Mouse (Mus musculus) adrenal gland, adult (tissue): ENCODE measurements around the gene Krt32.

Experiments
- DNase-seq, 2 experiments: peaks; one replicate each; pipeline ENCODE4 v3.0.0; 2022 to 2023; ENCODE audit warnings: low spot score in 1 of 2; ENCODE audit not compliant: inconsistent age in 2 of 2

The Krt32 gene

DNA sequence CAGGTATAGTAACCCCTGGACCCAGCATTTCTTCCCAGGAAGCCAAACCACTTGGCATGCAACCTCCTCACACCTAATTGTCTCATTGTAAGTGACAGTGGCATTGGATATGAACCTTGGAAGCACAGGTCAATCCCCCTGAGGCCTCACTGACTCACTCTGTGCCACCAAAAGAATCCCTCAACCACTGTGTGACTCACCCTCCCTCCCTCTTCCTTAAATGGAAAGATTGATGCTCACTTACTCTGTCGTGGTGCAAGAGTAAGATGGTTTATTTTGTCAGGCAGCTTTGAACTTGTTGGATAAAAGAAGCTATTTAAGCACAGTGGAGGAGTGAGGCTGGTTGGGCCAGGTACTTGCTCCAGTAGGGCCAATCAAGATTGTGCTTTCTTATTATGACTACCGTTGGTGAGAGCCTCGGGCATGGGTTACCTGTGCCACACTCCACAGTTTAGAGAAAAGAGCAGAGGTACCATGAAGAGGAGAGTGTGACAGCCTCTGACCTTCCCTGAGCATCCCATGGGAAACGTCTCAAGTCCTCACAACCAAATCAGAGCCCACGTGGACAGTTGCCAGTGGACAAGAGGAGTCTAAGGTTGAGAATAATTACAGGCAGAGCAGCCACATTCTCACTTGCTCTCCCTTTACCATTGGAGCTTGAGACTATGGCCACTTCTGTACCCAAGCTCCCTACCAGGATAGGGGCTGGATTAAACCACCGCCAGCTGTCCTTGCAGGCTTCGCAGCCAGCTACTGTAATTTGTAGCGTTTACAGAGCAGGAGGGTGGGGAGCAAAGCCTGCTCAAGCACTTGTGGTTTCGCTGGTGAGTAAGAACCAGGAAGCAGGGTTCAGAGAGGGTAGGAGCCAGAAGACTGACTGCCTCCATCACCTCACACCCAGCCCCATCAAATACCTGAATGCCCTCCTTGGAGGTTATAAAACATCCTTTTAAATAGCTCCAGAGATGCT is 32.1 kb downstream of the Krt32 start:
- DNase-seq = peak; percentile 24 to 67

DNA sequence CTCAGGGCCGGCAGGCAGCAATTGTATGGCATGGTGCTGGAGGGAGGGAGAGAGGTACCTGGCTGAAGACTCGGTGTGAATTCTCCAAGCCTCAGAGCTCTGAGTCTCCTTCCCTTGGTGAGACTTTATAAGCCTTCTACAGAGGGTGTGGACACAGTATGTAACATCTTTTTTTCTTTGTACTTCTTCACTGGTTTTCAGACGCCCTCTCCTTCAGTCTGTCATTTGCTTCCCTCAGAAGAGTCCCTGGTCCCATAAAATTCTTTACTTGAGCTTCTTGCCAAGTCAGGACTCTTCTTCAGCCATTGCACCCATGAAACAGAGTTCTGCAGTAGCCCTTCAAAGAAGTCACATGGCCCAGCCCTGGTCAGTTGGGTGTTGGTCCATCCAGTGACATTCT is 37.6 kb downstream of the Krt32 start, which contains the start of gene Krt31:
Krt31 (minus strand) TSS at position 101 of the 400 bp plus-strand sequence.
- no peak for DNase-seq

DNA sequence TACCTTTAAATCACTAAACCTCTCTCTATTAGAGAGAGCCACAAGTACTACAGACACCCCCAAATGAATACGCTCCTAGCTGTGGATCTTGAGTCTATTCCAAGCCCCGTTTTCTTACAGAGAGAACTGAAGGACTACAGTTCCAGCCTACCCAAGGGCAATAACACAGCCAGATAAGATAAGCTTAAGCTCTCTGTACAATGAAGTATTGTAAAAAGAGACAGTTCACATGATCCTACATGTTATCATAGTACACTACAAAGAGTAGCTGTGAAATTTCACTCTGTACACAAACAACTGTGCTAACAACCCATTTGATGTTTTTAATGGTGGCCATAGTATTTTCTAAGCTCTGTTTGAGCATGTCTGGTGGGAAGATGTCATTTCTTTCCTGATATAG is 40.8 kb downstream of the Krt32 start:
- DNase-seq = no peak

DNA sequence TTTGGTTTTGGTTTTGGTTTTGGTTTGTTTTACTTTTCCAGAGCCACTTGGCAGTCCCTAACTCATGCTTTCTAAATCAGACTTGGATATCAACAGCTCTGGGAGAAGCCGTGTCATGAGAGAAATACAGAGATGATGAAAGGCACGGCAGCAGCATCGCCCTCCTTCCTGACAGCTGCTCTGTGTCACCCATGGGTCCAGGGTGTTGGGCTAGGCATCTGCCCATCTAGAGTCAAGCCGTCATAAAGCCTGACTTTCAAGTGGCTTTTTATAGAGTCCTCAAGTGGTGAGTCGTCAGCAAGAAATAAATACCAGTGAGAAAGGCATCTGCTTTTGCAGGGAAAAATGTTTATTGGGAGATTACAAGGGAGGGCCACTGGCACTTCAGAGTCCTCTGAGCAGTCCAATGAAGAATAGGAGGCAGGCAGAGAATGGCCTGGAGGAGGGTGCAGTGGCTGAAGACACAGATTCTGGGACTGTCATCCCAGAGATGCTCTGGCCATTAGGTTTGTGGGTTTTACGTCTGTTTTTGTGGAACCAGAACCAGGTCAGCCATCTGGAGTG is 41.6 kb downstream of the Krt32 start:
- no peak for DNase-seq

DNA sequence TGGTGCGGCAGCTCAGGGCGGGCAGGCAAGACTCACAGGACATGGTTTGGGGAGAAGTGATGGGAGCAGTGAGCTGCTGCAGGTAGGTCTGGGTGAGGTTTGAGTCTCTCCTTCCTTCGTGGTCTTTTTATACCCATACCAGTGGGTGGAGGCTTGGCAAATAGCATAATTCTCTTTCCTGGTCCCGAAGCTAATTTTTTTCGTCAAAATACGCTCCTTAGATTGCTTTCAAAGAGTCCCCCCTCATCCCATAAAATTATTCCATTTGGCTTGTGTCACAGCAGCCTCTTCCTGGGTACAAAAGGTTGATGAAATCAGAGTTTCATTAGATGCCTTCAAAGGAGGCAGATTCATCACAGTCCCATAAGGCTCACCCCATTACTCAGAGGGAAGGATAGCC is 46.6 kb downstream of the Krt32 start, which contains the start of gene Krt34:
Krt34 (minus strand) TSS at position 101 of the 400 bp plus-strand sequence.
- no peak for DNase-seq
